Mouse (Mus musculus) stomach, embryonic 14.5 days (tissue): ENCODE measurements around the gene Stard13. TPM values are rescaled to one million over a fixed set of nuclear protein-coding genes. Genes with fewer than 3 reads are reported as not detected.
A peak's percentile ranks its signal among the peaks of the same experiment; 100 is the strongest.

Source experiments
- ATAC-seq: fragments of 200-750 bp; cut with Nextera tagmentation; 2 replicates; pipeline ENCODE4 v1.8.0; 2017; ENCODE audit warnings: low read depth, moderate TSS enrichment; ENCODE audit not compliant: insufficient number of reproducible peaks, insufficient read depth, low FRiP score
- H3K27ac ChIP-seq: fragments of 300-500 bp; sonication (generic); 2 replicates; pipeline ENCODE4 v1.5.1; 2014; ENCODE audit warnings: mild to moderate bottlenecking, low read length, moderate library complexity, mixed read lengths
- H3K27me3 ChIP-seq: fragments of 300-500 bp; sonication (generic); 2 replicates; pipeline ENCODE4 v1.6.1; 2014; ENCODE audit warnings: low read length, control low read depth, mixed read lengths; ENCODE audit not compliant: control insufficient read depth, insufficient read depth
- H3K36me3 ChIP-seq: fragments of 300-500 bp; sonication (generic); 2 replicates; pipeline ENCODE4 v1.6.1; 2014; ENCODE audit warnings: mild to moderate bottlenecking, control low read depth, low read length, moderate library complexity, mixed read lengths; ENCODE audit not compliant: control insufficient read depth, insufficient read depth
- H3K4me1 ChIP-seq: fragments of 300-500 bp; sonication (generic); 2 replicates; pipeline ENCODE4 v1.6.1; 2014; ENCODE audit warnings: low read length, control low read depth, mixed read lengths; ENCODE audit not compliant: control insufficient read depth, insufficient read depth
- H3K4me2 ChIP-seq: fragments of 300-500 bp; sonication (generic); replicated peaks from 2 replicates; pipeline ENCODE4 v1.6.1; 2014; ENCODE audit warnings: low read depth, low read length, control low read depth
- H3K4me3 ChIP-seq: fragments of 300-500 bp; sonication (generic); 2 replicates; pipeline ENCODE4 v1.5.1; 2014; ENCODE audit warnings: low read depth, low read length, control low read depth
- H3K9ac ChIP-seq: fragments of 300-500 bp; sonication (generic); replicated peaks from 2 replicates; pipeline ENCODE4 v1.6.1; 2014; ENCODE audit warnings: low read depth, mild to moderate bottlenecking, control low read depth, low read length, moderate library complexity, mixed read lengths
- H3K9me3 ChIP-seq: fragments of 300-500 bp; sonication (generic); 2 replicates; pipeline ENCODE4 v1.6.1; 2016; ENCODE audit warnings: low read depth, low read length, control low read depth; ENCODE audit not compliant: control insufficient read depth
- WGBS: fragments of 180-500 bp; shearing (Covaris S2); extraction: QIAGEN DNeasy Blood & Tissue Kit; methylation state at CpG from one replicate; pipeline ENCODE4 v1.1.7; 2014; 5-methylcytosine and 5-hydroxymethylcytosine counted together
- polyA plus RNA-seq: library from polyadenylated mRNA; unstranded; fragments of >200 nt; fragmentation: Nextera tagmentation; extraction: Ambion mirVana; gene quantifications from 2 replicates; pipeline ENCODE4 v1.2.1, GENCODE M21; 2014

The Stard13 gene
- polyA plus RNA-seq, 1 experiment from 2014 or later = 14.1 TPM

GRCm38 (mm10) chr5:151252213-151252612 is 18.6 kb upstream of the Stard13 start:
- Histone ChIP-seq H3K27ac (no peak overlapping the region), H3K9ac (no peak overlapping the region), H3K36me3 (no peaks in the 10 kb centered on the region), H3K9me3 (no peaks in the 10 kb centered on the region), H3K4me2 (no peak overlapping the region), H3K27me3 (no peaks in the 10 kb centered on the region), H3K4me1 (0 out of 2 replicates have a peak, but pooled peaks cover 6% of the 10 kb centered on the region), H3K4me3 (no peak overlapping the region)
- 66% methylated on average over 8 of the region's 8 CpGs for WGBS
- ATAC-seq = no peak

- ATAC-seq = no peak
- WGBS = 82% methylated on average over 8 of the region's 8 CpGs
- Histone ChIP-seq H3K27ac (no peak overlapping the region), H3K36me3 (no peaks in the 10 kb centered on the region), H3K27me3 (no peaks in the 10 kb centered on the region), H3K4me2 (no peak overlapping the region), H3K4me3 (no peak overlapping the region), H3K9me3 (no peaks in the 10 kb centered on the region), H3K9ac (no peak overlapping the region), H3K4me1 (0 out of 2 replicates have a peak, but pooled peaks cover 11% of the 10 kb centered on the region)
These were observed 18.0 kb upstream of the Stard13 start for GRCm38 (mm10) chr5:151251656-151252055.

GRCm38 (mm10) chr5:151248671-151249620 is 15.3 kb upstream of the Stard13 start:
- Histone ChIP-seq H3K9ac (no peak overlapping the region), H3K4me3 (no peak overlapping the region), H3K27me3 (no peaks in the 10 kb centered on the region), H3K4me1 (0 out of 2 replicates have a peak, but pooled peaks cover 11% of the 10 kb centered on the region), H3K9me3 (no peaks in the 10 kb centered on the region), H3K4me2 (no peak overlapping the region), H3K36me3 (no peaks in the 10 kb centered on the region), H3K27ac (no peak overlapping the region)
- ATAC-seq = no peak
- WGBS = 62% methylated on average over 10 of the region's 10 CpGs

- H3K4me1 ChIP-seq = 0 out of 2 replicates have a peak, but pooled peaks cover 11% of the 10 kb centered on the region
- no peaks in the 10 kb centered on the region for H3K9me3 ChIP-seq
- no peaks in the 10 kb centered on the region for H3K27me3 ChIP-seq
- H3K27ac ChIP-seq = no peak overlapping the region
- ATAC-seq = no peak
- no peaks in the 10 kb centered on the region for H3K36me3 ChIP-seq
- 64% methylated on average over 2 of the region's 2 CpGs for WGBS
- H3K4me2 ChIP-seq = no peak overlapping the region
- H3K9ac ChIP-seq = no peak overlapping the region
- no peak overlapping the region for H3K4me3 ChIP-seq
These were observed 14.4 kb upstream of the Stard13 start for GRCm38 (mm10) chr5:151248084-151248483.

- Histone ChIP-seq H3K4me1 (0 out of 2 replicates have a peak, but pooled peaks cover 11% of the 10 kb centered on the region), H3K9me3 (no peaks in the 10 kb centered on the region), H3K4me3 (no peak overlapping the region), H3K27ac (peak overlapping the region; percentile 24; the same call in 1 of the 2 replicates), H3K4me2 (no peak overlapping the region), H3K36me3 (no peaks in the 10 kb centered on the region), H3K27me3 (no peaks in the 10 kb centered on the region), H3K9ac (no peak overlapping the region)
- 30% methylated on average over 11 of the region's 11 CpGs for WGBS
- ATAC-seq = 0 out of 2 replicates have a peak, but pooled peaks have one; percentile 6
These were observed 13.7 kb upstream of the Stard13 start for GRCm38 (mm10) chr5:151247115-151247875.

- no peak for ATAC-seq
- Histone ChIP-seq H3K4me1 (0 out of 2 replicates have a peak, but pooled peaks cover 11% of the 10 kb centered on the region), H3K4me2 (no peak overlapping the region), H3K9me3 (no peaks in the 10 kb centered on the region), H3K4me3 (no peak overlapping the region), H3K9ac (no peak overlapping the region), H3K27me3 (no peaks in the 10 kb centered on the region), H3K27ac (no peak overlapping the region), H3K36me3 (no peaks in the 10 kb centered on the region)
- 84% methylated on average over 2 of the region's 2 CpGs for WGBS
These were observed 12.7 kb upstream of the Stard13 start for GRCm38 (mm10) chr5:151246287-151246686.

GRCm38 (mm10) chr5:151245571-151245970 is 11.9 kb upstream of the Stard13 start:
- no peaks in the 10 kb centered on the region for H3K27me3 ChIP-seq
- H3K4me3 ChIP-seq = no peak overlapping the region
- no peaks in the 10 kb centered on the region for H3K9me3 ChIP-seq
- H3K27ac ChIP-seq = no peak overlapping the region
- WGBS = 81% methylated on average over 5 of the region's 5 CpGs
- no peak overlapping the region for H3K9ac ChIP-seq
- H3K4me1 ChIP-seq = 0 out of 2 replicates have a peak, but pooled peaks cover 11% of the 10 kb centered on the region
- H3K4me2 ChIP-seq = no peak overlapping the region
- H3K36me3 ChIP-seq = no peaks in the 10 kb centered on the region
- no peak for ATAC-seq

GRCm38 (mm10) chr5:151238730-151239129 is 5.1 kb upstream of the Stard13 start:
- Histone ChIP-seq H3K27me3 (no peaks in the 10 kb centered on the region), H3K9me3 (no peaks in the 10 kb centered on the region), H3K4me2 (no peak overlapping the region), H3K36me3 (no peaks in the 10 kb centered on the region), H3K4me3 (no peak overlapping the region), H3K4me1 (no peaks in the 10 kb centered on the region), H3K9ac (no peak overlapping the region), H3K27ac (no peak overlapping the region)
- ATAC-seq = no peak
- WGBS = 68% methylated on average over 9 of the region's 9 CpGs
